ENCODE assay signal across 9 mouse cellular contexts in the genomic region with DNA sequence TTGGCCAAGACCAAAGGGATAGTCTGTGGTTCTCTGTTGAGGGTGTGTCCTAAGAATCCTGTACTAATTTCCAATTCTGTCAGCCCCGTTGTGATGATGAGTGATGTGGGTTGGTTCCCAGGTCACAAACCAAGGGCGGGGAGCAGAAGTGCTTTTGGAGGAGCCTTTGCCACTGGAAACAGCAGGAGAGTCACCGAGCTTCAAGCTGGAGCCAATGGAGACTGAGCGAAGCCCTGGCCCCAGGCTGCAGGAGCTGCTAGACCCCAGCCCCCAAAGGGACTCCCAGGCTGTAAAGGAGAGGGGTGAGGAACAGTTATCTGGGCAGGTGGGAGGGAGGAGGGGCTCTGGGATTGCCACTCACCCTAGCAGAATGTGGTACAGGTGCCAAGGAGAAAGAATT. TPM values are rescaled to one million over a fixed set of nuclear protein-coding genes. Genes with fewer than 3 reads are reported as not detected.
DNase-seq lines count a peak whose midpoint lies in the region; ATAC-seq and TF ChIP-seq lines count a peak whose summit lies in the region.
"Had no signal": no experiment of that assay in that cellular context is flagged by ENCODE, and none has a peak within 500 bp of the region (broad histone marks: within the 10 kb centered on the region; RNA-seq: fewer than 3 reads in every experiment).

No protein-coding gene starts in this region.

- H3K4me1 ChIP-seq in megakaryocyte, embryonic 14.5 days, result peaks cover 30% of the 10 kb centered on the region
- H3K4me1 ChIP-seq in limb, embryonic 14.5 days (ENCODE audit: control insufficient read depth, insufficient read depth, low read length), result peaks cover 17% of the 10 kb centered on the region
- H3K4me1 ChIP-seq in stomach, embryonic 16.5 days (ENCODE audit: control insufficient read depth, insufficient read depth, low read length), result peaks cover 20% of the 10 kb centered on the region

- no peak overlapping the region for H3K27ac ChIP-seq in limb, embryonic 14.5 days (replicated peaks; ENCODE audit: low read depth, low read length)
- H3K27ac ChIP-seq in stomach, embryonic 16.5 days (ENCODE audit: low read length), result no peak overlapping the region

- H3K4me3 ChIP-seq in megakaryocyte, embryonic 14.5 days (replicated peaks), result peak overlapping the region; percentile 97
- H3K4me3 ChIP-seq in limb, embryonic 14.5 days (replicated peaks; ENCODE audit: low read length), result peak overlapping the region; percentile 87; the same call in 1 of the 2 replicates
- peak overlapping the region; percentile 96 for H3K4me3 ChIP-seq in stomach, embryonic 16.5 days (replicated peaks; ENCODE audit: low read length)
- H3K4me3 ChIP-seq: myocyte had no signal

- peak; percentile 19 for DNase-seq in cerebellum, adult 11 months
- DNase-seq in cerebellum, adult 8-10 months, result no peak
- no peak for DNase-seq in limb, embryonic 14.5 days (ENCODE audit: low spot score)
- no peak for DNase-seq in retina, embryonic 14.5 days (ENCODE audit: low spot score)
- no peak for DNase-seq in frontal cortex, postnatal 10 days (ENCODE audit: low spot score in 2 of 2)

- 85% methylated on average over 4 of the region's 4 CpGs for WGBS in limb, embryonic 14.5 days
- WGBS in stomach, embryonic 16.5 days, result 81% methylated on average over 4 of the region's 4 CpGs

- H3K36me3 ChIP-seq in megakaryocyte, embryonic 14.5 days (replicated peaks; ENCODE audit: low read length), result peaks cover 54% of the 10 kb centered on the region
- peaks cover 50% of the 10 kb centered on the region for H3K36me3 ChIP-seq in limb, embryonic 14.5 days (ENCODE audit: control insufficient read depth, insufficient read depth, low read length)
- H3K36me3 ChIP-seq in stomach, embryonic 16.5 days (ENCODE audit: control insufficient read depth, insufficient read depth, low read length), result peaks cover 45% of the 10 kb centered on the region

- H3K9ac ChIP-seq in limb, embryonic 14.5 days (ENCODE audit: low read depth, low read length, severe bottlenecking), result no peak overlapping the region
- 0 out of 2 replicates have a peak overlapping the region, but pooled peaks have one; percentile 18 for H3K9ac ChIP-seq in stomach, embryonic 16.5 days (ENCODE audit: low read length)

- no peak for TF ChIP-seq POLR2A in limb, embryonic 14.5 days (IDR thresholded peaks at IDR 0.05; ENCODE audit: borderline replicate concordance, extremely low read depth, insufficient read depth, insufficient read length)

- H3K9me3 ChIP-seq in megakaryocyte, embryonic 14.5 days, result peaks cover 25% of the 10 kb centered on the region
- H3K9me3 ChIP-seq in limb, embryonic 14.5 days (ENCODE audit: control insufficient read depth, low read length), result peaks cover 24% of the 10 kb centered on the region
- H3K9me3 ChIP-seq in stomach, embryonic 16.5 days (replicated peaks; ENCODE audit: control insufficient read depth, low read length), result peaks cover 25% of the 10 kb centered on the region

- H3K27me3 ChIP-seq in megakaryocyte, embryonic 14.5 days (replicated peaks), result no peaks in the 10 kb centered on the region
- no peaks in the 10 kb centered on the region for H3K27me3 ChIP-seq in limb, embryonic 14.5 days (ENCODE audit: control insufficient read depth, insufficient read depth, low read length)
- H3K27me3 ChIP-seq in stomach, embryonic 16.5 days (ENCODE audit: control insufficient read depth, insufficient read depth, low read length), result no peaks in the 10 kb centered on the region

- no peak for ATAC-seq in megakaryocyte, adult 5-6 weeks (ENCODE audit: poor library complexity, severe bottlenecking)
- no peak for ATAC-seq in limb, embryonic 14.5 days (ENCODE audit: low FRiP score, low read depth)
- no peak for ATAC-seq in stomach, embryonic 16.5 days (ENCODE audit: insufficient read depth, low FRiP score)

- H3K4me2 ChIP-seq in limb, embryonic 14.5 days (replicated peaks; ENCODE audit: low read depth, low read length, severe bottlenecking), result peak overlapping the region; percentile 85
- H3K4me2 ChIP-seq in stomach, embryonic 16.5 days (ENCODE audit: low read depth, low read length), result peak overlapping the region; percentile 84

RNA-seq across cellular contexts. Expression of a gene that starts 1.8 kb away (rescaled TPM):
- 2.8 and 8.0 TPM in 2 replicates for polyA plus RNA-seq in megakaryocyte, embryonic 14.5 days (2012; ENCODE audit: insufficient read depth, low replicate concordance)
- total RNA-seq in megakaryocyte, adult 5-6 weeks (2015), result 29.0 and 29.7 TPM in 2 replicates
- 35.1 and 40.4 TPM in 2 replicates for total RNA-seq in megakaryocyte, adult 5-6 weeks (2017)
- 14.6 and 16.2 TPM in 2 replicates for polyA plus RNA-seq in limb, embryonic 14.5 days (2012; rRNA removed)
- 27.6 and 27.8 TPM in 2 replicates for polyA plus RNA-seq in limb, embryonic 14.5 days (2014; fragmentation: Nextera tagmentation; extraction: Ambion mirVana)
- 44.6 and 45.4 TPM in 2 replicates for polyA plus RNA-seq in stomach, embryonic 16.5 days (2015; fragmentation: Nextera tagmentation; extraction: Ambion mirVana)

RNA-seq across cellular contexts. Expression of a gene that starts 27.8 kb away (rescaled TPM):
- 0.38 TPM in 1 of 2 replicates, not detected in the other for polyA plus RNA-seq in megakaryocyte, embryonic 14.5 days (2012; ENCODE audit: insufficient read depth, low replicate concordance)
- 27.5 and 28.6 TPM in 2 replicates for total RNA-seq in megakaryocyte, adult 5-6 weeks (2015)
- 79.8 and 84.7 TPM in 2 replicates for total RNA-seq in megakaryocyte, adult 5-6 weeks (2017)
- 0.04 TPM in 1 of 2 replicates, not detected in the other for polyA plus RNA-seq in limb, embryonic 14.5 days (2012; rRNA removed)
- 0.10 TPM in 1 of 2 replicates, not detected in the other for polyA plus RNA-seq in limb, embryonic 14.5 days (2014; fragmentation: Nextera tagmentation; extraction: Ambion mirVana)
- polyA plus RNA-seq in stomach, embryonic 16.5 days (2015; fragmentation: Nextera tagmentation; extraction: Ambion mirVana), result 0.18 and 0.20 TPM in 2 replicates
- polyA plus RNA-seq: myocyte had no signal
